Comparison of ENCODE assay signal across 35 mouse cellular contexts in genomic region chr2:17971407-17971806, GRCm38 (mm10). TPM values are rescaled to one million over a fixed set of nuclear protein-coding genes. Genes with fewer than 3 reads are reported as not detected.
A peak's percentile ranks its signal among the peaks of the same experiment; 100 is the strongest.
DNase-seq lines count a peak whose midpoint lies in the region; ATAC-seq and TF ChIP-seq lines count a peak whose summit lies in the region.
"Had no signal": no experiment of that assay in that cellular context is flagged by ENCODE, and none has a peak within 500 bp of the region (broad histone marks: within the 10 kb centered on the region; RNA-seq: fewer than 3 reads in every experiment).

No protein-coding gene starts in this region.

- peak overlapping the region; percentile 81 for H3K27ac ChIP-seq in midbrain, embryonic 10.5 days (replicated peaks)
- no peak overlapping the region for H3K27ac ChIP-seq in midbrain, postnatal 0 days (ENCODE audit: low read depth, low read length)
- peak overlapping the region; percentile 83 for H3K27ac ChIP-seq in ES-Bruce4 (ENCODE audit: insufficient read depth, low read length)
- H3K27ac ChIP-seq: embryonic facial prominence, embryonic 10.5 days; embryonic facial prominence, embryonic 13.5 days; forebrain, embryonic 12.5 days; forebrain, embryonic 15.5 days; heart, adult 2 months; heart, embryonic 10.5 days; hindbrain, embryonic 12.5 days; intestine, embryonic 15.5 days had no signal

- no peak overlapping the region for H3K4me2 ChIP-seq in midbrain, postnatal 0 days (ENCODE audit: low read depth, low read length, poor library complexity, severe bottlenecking)
- H3K4me2 ChIP-seq: embryonic facial prominence, embryonic 13.5 days; forebrain, embryonic 12.5 days; forebrain, embryonic 15.5 days; hindbrain, embryonic 12.5 days; intestine, embryonic 15.5 days had no signal

- peak; percentile 68; the same call in 1 of the 2 replicates for TF ChIP-seq EP300 in ES-Bruce4 (IDR thresholded peaks at IDR 0.05; ENCODE audit: insufficient read depth, low read depth, low read length)

- TF ChIP-seq CTCF in midbrain, postnatal 0 days (IDR thresholded peaks at IDR 0.05): no peak
- no peak for TF ChIP-seq CTCF in ES-Bruce4 (IDR thresholded peaks at IDR 0.05; ENCODE audit: low read depth, low read length)

- no peaks in the 10 kb centered on the region for H3K9me3 ChIP-seq in midbrain, embryonic 10.5 days (replicated peaks)
- no peaks in the 10 kb centered on the region for H3K9me3 ChIP-seq in midbrain, postnatal 0 days (ENCODE audit: low read length)
- peaks cover 2% of the 10 kb centered on the region for H3K9me3 ChIP-seq in ES-Bruce4 (replicated peaks; ENCODE audit: control insufficient read depth, insufficient read depth, low read length, poor library complexity, severe bottlenecking)
- H3K9me3 ChIP-seq: embryonic facial prominence, embryonic 10.5 days; forebrain, embryonic 12.5 days; forebrain, embryonic 15.5 days; heart, embryonic 10.5 days; hindbrain, embryonic 12.5 days; intestine, embryonic 15.5 days had no signal

- H3K9ac ChIP-seq in midbrain, postnatal 0 days (replicated peaks; ENCODE audit: low read length, poor library complexity, severe bottlenecking): no peak overlapping the region
- 0 out of 2 replicates have a peak overlapping the region, but pooled peaks have one; percentile 5 for H3K9ac ChIP-seq in ES-Bruce4 (ENCODE audit: low read depth, poor library complexity, severe bottlenecking)
- H3K9ac ChIP-seq: embryonic facial prominence, embryonic 13.5 days; forebrain, embryonic 12.5 days; forebrain, embryonic 15.5 days; hindbrain, embryonic 12.5 days; intestine, embryonic 15.5 days had no signal

- no peaks in the 10 kb centered on the region for H3K36me3 ChIP-seq in midbrain, embryonic 10.5 days
- H3K36me3 ChIP-seq in midbrain, postnatal 0 days (ENCODE audit: insufficient read depth, low read length): no peaks in the 10 kb centered on the region
- H3K36me3 ChIP-seq in ES-Bruce4 (ENCODE audit: control insufficient read depth, insufficient read depth, low read length, poor library complexity, severe bottlenecking): no peaks in the 10 kb centered on the region
- H3K36me3 ChIP-seq: embryonic facial prominence, embryonic 10.5 days; embryonic facial prominence, embryonic 13.5 days; forebrain, embryonic 12.5 days; forebrain, embryonic 15.5 days; heart, embryonic 10.5 days; hindbrain, embryonic 12.5 days; intestine, embryonic 15.5 days had no signal

- no peak for TF ChIP-seq POLR2A in ES-Bruce4 (IDR thresholded peaks at IDR 0.05; ENCODE audit: insufficient read depth, low read length)

- peaks cover 48% of the 10 kb centered on the region for H3K4me1 ChIP-seq in midbrain, embryonic 10.5 days
- no peaks in the 10 kb centered on the region for H3K4me1 ChIP-seq in midbrain, postnatal 0 days (ENCODE audit: insufficient read depth, low read length)
- H3K4me1 ChIP-seq in ES-Bruce4 (ENCODE audit: control insufficient read depth, insufficient read depth, low read length): peaks cover 3% of the 10 kb centered on the region
- H3K4me1 ChIP-seq: intestine, embryonic 15.5 days had no signal

- no peak for ATAC-seq in midbrain, postnatal 0 days (ENCODE audit: low FRiP score)
- ATAC-seq: forebrain, embryonic 15.5 days; hindbrain, embryonic 16.5 days; intestine, embryonic 15.5 days had no signal

- no peak for DNase-seq in midbrain, embryonic 10.5 days (ENCODE audit: low spot score)
- DNase-seq in midbrain, postnatal 0 days (ENCODE audit: low spot score): no peak
- peak; percentile 96 for DNase-seq in R1 (ENCODE audit: low read depth, low spot score)
- DNase-seq in urinary bladder, postnatal 4 days (ENCODE audit: low spot score in 2 of 2): no peak
- DNase-seq in adrenal gland, adult 2 months: no peak
- DNase-seq: adrenal gland, adult 8-10 months; adrenal gland, postnatal 25 days; B cell, adult 2 months; cerebellum, adult 11-12 months; cerebellum, adult 8-10 months; cerebellum, postnatal 10 days; cerebellum, postnatal 36 days; embryo, embryonic 11 days; gastrocnemius, postnatal 25 days; heart, adult 2 months; kidney, adult 18-20 months had no signal

- WGBS in midbrain, embryonic 10.5 days: 73% methylated on average over 6 of the region's 6 CpGs
- WGBS in midbrain, postnatal 0 days: 68% methylated on average over 6 of the region's 6 CpGs

- no peak overlapping the region for H3K4me3 ChIP-seq in midbrain, embryonic 10.5 days
- H3K4me3 ChIP-seq in midbrain, postnatal 0 days (ENCODE audit: low read depth, low read length): no peak overlapping the region
- no peak overlapping the region for H3K4me3 ChIP-seq in ES-Bruce4 (ENCODE audit: low read depth, low read length)
- H3K4me3 ChIP-seq: embryonic facial prominence, embryonic 10.5 days; embryonic facial prominence, embryonic 13.5 days; erythroblast, embryonic 14.5 days; forebrain, embryonic 12.5 days; forebrain, embryonic 15.5 days; heart, adult 2 months; heart, embryonic 10.5 days; hindbrain, embryonic 12.5 days; intestine, embryonic 15.5 days had no signal

- no peaks in the 10 kb centered on the region for H3K27me3 ChIP-seq in midbrain, embryonic 10.5 days (ENCODE audit: low read depth, poor library complexity, severe bottlenecking)
- H3K27me3 ChIP-seq in midbrain, postnatal 0 days (ENCODE audit: insufficient read depth, low read length): no peaks in the 10 kb centered on the region
- no peaks in the 10 kb centered on the region for H3K27me3 ChIP-seq in ES-Bruce4 (ENCODE audit: control insufficient read depth, insufficient read depth, low read length, poor library complexity, severe bottlenecking)
- H3K27me3 ChIP-seq: CH12.LX; embryonic facial prominence, embryonic 13.5 days; forebrain, embryonic 12.5 days; forebrain, embryonic 15.5 days; hindbrain, embryonic 12.5 days; intestine, embryonic 15.5 days had no signal

RNA-seq across cellular contexts. Expression of gene H2al2a, which starts 25.4 kb away (rescaled TPM):
- polyA plus RNA-seq in midbrain, embryonic 10.5 days (2016; fragmentation: Nextera tagmentation; extraction: Ambion mirVana): not detected in 2 replicates
- total RNA-seq in midbrain, postnatal 0 days (2014; rRNA removed): not detected in 2 replicates
- polyA plus RNA-seq in midbrain, postnatal 0 days (2015; fragmentation: Nextera tagmentation; extraction: Ambion mirVana): not detected in 2 replicates
- not detected in 2 replicates for polyA plus RNA-seq in ES-Bruce4 (2011; ENCODE audit: insufficient read depth, insufficient read length, low read depth, missing spikeins)
- total RNA-seq in adrenal gland, adult 2 months (2021): not detected
- polyA plus RNA-seq in adrenal gland, adult 2 months (2012; rRNA removed): not detected in 2 replicates
- total RNA-seq: adrenal gland, adult 8-10 months; adrenal gland, postnatal 25 days; CH12.LX; gastrocnemius, adult 8-10 months; gastrocnemius, postnatal 25 days; heart, adult 2 months; heart, postnatal 25 days; hematopoietic stem cell, adult 5-6 weeks; MEL had no signal
- polyA plus RNA-seq: brain, embryonic 14.5 days; cortical plate, adult 2 months; embryonic facial prominence, embryonic 10.5 days; embryonic facial prominence, embryonic 13.5 days; erythroblast, embryonic 14.5 days; forebrain, embryonic 12.5 days; forebrain, embryonic 15.5 days; heart, embryonic 10.5 days; heart, embryonic 14.5 days; heart, postnatal 0 days; hindbrain, embryonic 12.5 days; hindbrain, embryonic 16.5 days; intestine, embryonic 15.5 days had no signal
